Mouse (Mus musculus): Measurements from ENCODE around the gene Cdkal1. TPM values are rescaled to one million over a fixed set of nuclear protein-coding genes. Genes with fewer than 3 reads are reported as not detected.

Gene Cdkal1
- polyA plus RNA-seq, 1 experiment from 2014 or later = 14.7 TPM

DNA sequence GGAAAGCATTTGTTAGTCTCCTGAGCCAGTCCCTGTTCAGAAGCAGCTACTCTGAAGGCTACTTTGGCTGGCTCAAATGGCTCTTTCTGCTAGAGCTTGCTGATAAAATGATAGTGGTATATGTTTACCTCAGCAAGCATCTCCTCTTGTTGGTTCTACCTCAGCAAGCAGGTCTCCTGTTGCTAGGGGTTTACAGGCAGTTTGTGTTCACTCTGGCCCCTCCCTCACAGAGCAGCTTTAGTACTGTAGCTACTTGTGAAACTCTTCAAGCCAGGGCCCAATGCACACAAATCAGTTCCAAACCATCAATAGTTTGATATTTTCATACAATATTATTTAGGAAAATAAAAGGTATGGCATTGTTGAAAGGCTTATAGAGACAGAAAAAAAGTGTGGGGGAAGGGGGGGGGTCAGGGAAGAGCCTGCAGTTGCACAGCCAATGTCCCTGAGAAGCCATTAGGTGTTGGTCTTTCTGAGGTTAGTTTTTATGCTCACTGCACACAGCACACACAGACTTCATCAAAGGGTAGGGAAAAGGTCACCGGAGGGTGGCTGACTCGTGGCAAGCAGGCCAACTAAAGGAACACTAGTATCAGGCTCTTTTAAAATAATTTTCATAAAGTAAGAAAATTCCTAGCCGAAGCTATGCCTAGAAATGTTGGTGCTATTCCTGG lies 499.9 kb downstream of the Cdkal1 start:
- no peak overlapping the region for H3K27ac ChIP-seq (replicated peaks)

DNA sequence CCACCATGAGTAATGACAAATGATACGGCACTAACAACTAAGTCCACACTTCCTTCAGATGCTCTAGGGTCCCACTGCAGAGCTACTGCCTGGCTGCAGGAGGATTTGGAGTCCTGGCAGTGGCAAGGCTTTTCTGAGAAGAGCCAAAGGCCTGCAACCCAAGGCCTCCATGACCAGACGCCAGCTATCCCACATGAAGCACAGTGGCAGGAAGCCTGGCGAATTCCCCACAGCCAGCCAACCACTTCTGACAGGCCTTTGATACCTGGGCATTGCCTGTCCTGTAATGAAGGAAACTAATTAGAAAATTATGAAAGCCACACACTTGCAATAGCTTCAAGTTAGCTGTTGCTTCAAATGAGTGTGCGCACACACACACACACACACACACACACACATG lies 500.5 kb downstream of the Cdkal1 start:
- no peak overlapping the region for H3K9ac ChIP-seq (ENCODE audit: low read length)
- no peak for TF ChIP-seq EP300 (optimal IDR thresholded peaks at IDR 0.05)
- no peak for TF ChIP-seq CTCF (IDR thresholded peaks at IDR 0.05; ENCODE audit: low read depth)
- no peak overlapping the region for H3K4me3 ChIP-seq (ENCODE audit: low read depth, low read length)
- 93% methylated on average over 4 of the region's 4 CpGs for WGBS
- DNase-seq (ENCODE audit: low spot score) (no peak), ATAC-seq (ENCODE audit: low FRiP score, low TSS enrichment) (no peak)
- H3K9me3 ChIP-seq (ENCODE audit: control insufficient read depth, low read length) = no peaks in the 10 kb centered on the region
- H3K36me3 ChIP-seq (ENCODE audit: control insufficient read depth, insufficient read depth, low read length) = no peaks in the 10 kb centered on the region
- no peaks in the 10 kb centered on the region; the same call in 1 of the 2 replicates for H3K4me1 ChIP-seq (replicated peaks; ENCODE audit: control insufficient read depth, insufficient read depth)
- no peak overlapping the region for H3K27ac ChIP-seq (replicated peaks)
- no peaks in the 10 kb centered on the region for H3K27me3 ChIP-seq (ENCODE audit: control insufficient read depth, insufficient read depth, low read length)
- no peak overlapping the region for H3K4me2 ChIP-seq (replicated peaks; ENCODE audit: low read depth)

More for the DNA sequence above, 499.9 kb downstream of the Cdkal1 start:
- no peaks in the 10 kb centered on the region; the same call in 1 of the 2 replicates for H3K4me1 ChIP-seq (replicated peaks; ENCODE audit: control insufficient read depth, insufficient read depth)
- no peak overlapping the region for H3K9ac ChIP-seq (ENCODE audit: low read length)
- no peak for DNase-seq (ENCODE audit: low spot score)
- no peak for ATAC-seq (ENCODE audit: low FRiP score, low TSS enrichment)
- H3K27me3 ChIP-seq (ENCODE audit: control insufficient read depth, insufficient read depth, low read length) = no peaks in the 10 kb centered on the region
- H3K36me3 ChIP-seq (ENCODE audit: control insufficient read depth, insufficient read depth, low read length) = no peaks in the 10 kb centered on the region
- WGBS = 73% methylated on average over 3 of the region's 3 CpGs
- TF ChIP-seq CTCF (IDR thresholded peaks at IDR 0.05; ENCODE audit: low read depth) (no peak), EP300 (optimal IDR thresholded peaks at IDR 0.05) (no peak)
- H3K4me2 ChIP-seq (replicated peaks; ENCODE audit: low read depth) = no peak overlapping the region
- H3K9me3 ChIP-seq (ENCODE audit: control insufficient read depth, low read length) = no peaks in the 10 kb centered on the region
- H3K4me3 ChIP-seq (ENCODE audit: low read depth, low read length) = no peak overlapping the region

DNA sequence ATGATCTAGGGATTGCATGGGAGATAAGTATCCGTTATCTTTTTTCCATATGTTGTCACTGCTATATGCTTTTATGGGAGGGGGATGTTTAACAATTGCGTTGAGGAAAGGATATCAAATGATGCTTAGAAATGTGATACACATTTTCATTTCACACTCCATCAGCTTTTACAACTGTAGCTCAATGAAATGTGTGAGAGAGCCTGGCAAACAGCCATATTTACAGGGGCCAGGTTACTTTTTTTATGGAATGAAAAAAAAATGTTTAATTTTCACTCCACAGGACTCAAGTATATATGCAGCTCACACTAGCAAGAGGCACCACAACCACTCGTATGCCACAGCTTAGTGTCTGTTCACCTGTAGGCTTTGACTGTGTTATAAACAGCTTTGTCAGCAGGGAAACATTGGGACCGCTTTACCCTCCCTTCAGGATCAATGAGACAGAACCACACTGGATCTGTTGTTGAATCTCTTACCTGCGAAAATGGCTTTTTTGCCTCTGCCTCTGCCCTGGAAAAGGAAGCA lies 501.5 kb downstream of the Cdkal1 start:
- Histone ChIP-seq H3K9ac (ENCODE audit: low read length) (no peak overlapping the region), H3K4me3 (ENCODE audit: low read depth, low read length) (no peak overlapping the region), H3K27ac (replicated peaks) (no peak overlapping the region), H3K4me2 (replicated peaks; ENCODE audit: low read depth) (no peak overlapping the region), H3K4me1 (replicated peaks; ENCODE audit: control insufficient read depth, insufficient read depth) (no peaks in the 10 kb centered on the region; the same call in 1 of the 2 replicates), H3K9me3 (ENCODE audit: control insufficient read depth, low read length) (no peaks in the 10 kb centered on the region), H3K36me3 (ENCODE audit: control insufficient read depth, insufficient read depth, low read length) (no peaks in the 10 kb centered on the region), H3K27me3 (ENCODE audit: control insufficient read depth, insufficient read depth, low read length) (no peaks in the 10 kb centered on the region)
- no peak for TF ChIP-seq CTCF (IDR thresholded peaks at IDR 0.05; ENCODE audit: low read depth)
- TF ChIP-seq EP300 (optimal IDR thresholded peaks at IDR 0.05) = no peak
- 80% methylated on average over 5 of the region's 5 CpGs for WGBS
- DNase-seq (ENCODE audit: low spot score) (no peak), ATAC-seq (ENCODE audit: low FRiP score, low TSS enrichment) (no peak)

DNA sequence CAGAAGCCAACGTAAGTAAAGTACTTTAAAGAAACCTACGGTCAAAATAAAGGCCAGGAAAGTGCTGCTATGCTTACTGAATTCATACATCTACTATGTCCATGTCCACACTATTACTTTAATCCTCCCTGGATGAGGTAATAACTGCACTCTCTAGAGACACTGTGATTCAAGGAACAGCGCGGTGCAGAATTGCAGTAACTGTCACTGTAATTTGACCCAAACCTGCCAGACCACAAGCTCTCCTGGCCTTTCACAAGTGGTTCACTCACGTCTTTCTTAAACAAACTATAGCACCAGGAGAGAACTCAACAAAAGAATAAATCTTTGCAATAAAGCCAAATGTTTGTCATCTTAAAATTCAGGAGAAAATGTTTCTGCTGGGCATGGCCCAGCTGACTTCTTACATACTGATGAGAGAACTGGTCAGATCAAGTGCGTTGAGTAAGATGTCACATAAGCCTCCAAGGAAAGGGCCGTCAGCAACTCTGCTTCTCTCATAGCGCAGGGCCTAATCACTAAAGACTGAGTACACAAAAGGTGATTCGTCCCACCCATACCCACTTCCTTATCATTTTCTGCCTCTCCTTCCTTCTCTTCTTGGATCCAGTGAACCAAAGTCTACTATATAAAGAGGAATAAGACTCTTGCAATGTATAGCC lies 504.3 kb downstream of the Cdkal1 start:
- DNase-seq (ENCODE audit: low spot score) = peak; percentile 33
- Histone ChIP-seq H3K4me1 (replicated peaks; ENCODE audit: control insufficient read depth, insufficient read depth) (no peaks in the 10 kb centered on the region; the same call in 1 of the 2 replicates), H3K9me3 (ENCODE audit: control insufficient read depth, low read length) (no peaks in the 10 kb centered on the region), H3K4me2 (replicated peaks; ENCODE audit: low read depth) (no peak overlapping the region), H3K4me3 (ENCODE audit: low read depth, low read length) (no peak overlapping the region), H3K36me3 (ENCODE audit: control insufficient read depth, insufficient read depth, low read length) (peaks cover 3% of the 10 kb centered on the region; the same call in 1 of the 2 replicates), H3K27me3 (ENCODE audit: control insufficient read depth, insufficient read depth, low read length) (no peaks in the 10 kb centered on the region), H3K9ac (ENCODE audit: low read length) (no peak overlapping the region), H3K27ac (replicated peaks) (0 out of 2 replicates have a peak overlapping the region, but pooled peaks have one; percentile 40)
- ATAC-seq (ENCODE audit: low FRiP score, low TSS enrichment) = peak; percentile 89
- WGBS = 45% methylated on average over 9 of the region's 9 CpGs
- TF ChIP-seq EP300 (optimal IDR thresholded peaks at IDR 0.05) (no peak), CTCF (IDR thresholded peaks at IDR 0.05; ENCODE audit: low read depth) (no peak)

DNA sequence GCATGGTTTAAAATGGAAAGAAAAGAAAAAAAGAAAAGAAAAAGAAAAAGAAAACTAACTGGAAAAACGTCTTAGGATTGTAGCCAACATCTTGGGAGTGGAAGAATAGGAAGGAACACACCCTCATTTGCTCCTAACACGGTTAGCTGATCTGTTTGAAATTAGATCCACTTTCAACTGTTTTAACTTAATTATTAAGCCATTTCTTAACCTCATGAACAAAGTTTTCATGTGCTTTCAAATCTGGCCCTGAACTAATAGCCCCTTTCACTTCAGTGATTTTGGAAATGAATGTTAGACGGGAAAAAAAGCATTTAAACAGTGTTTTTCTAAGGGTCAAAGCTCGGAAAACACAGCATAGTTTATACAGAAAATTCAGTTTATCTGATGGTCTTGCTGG lies 505.5 kb downstream of the Cdkal1 start:
- no peak overlapping the region for H3K27ac ChIP-seq (replicated peaks)
- ATAC-seq (ENCODE audit: low FRiP score, low TSS enrichment) (no peak), DNase-seq (ENCODE audit: low spot score) (no peak)
- H3K4me3 ChIP-seq (ENCODE audit: low read depth, low read length) = no peak overlapping the region
- no peak overlapping the region for H3K9ac ChIP-seq (ENCODE audit: low read length)
- TF ChIP-seq EP300 (optimal IDR thresholded peaks at IDR 0.05) = no peak
- no peak for TF ChIP-seq CTCF (IDR thresholded peaks at IDR 0.05; ENCODE audit: low read depth)
- H3K36me3 ChIP-seq (ENCODE audit: control insufficient read depth, insufficient read depth, low read length) = peaks cover 3% of the 10 kb centered on the region; the same call in 1 of the 2 replicates
- H3K4me2 ChIP-seq (replicated peaks; ENCODE audit: low read depth) = no peak overlapping the region
- 45% methylated on average over 4 of the region's 4 CpGs for WGBS
- H3K9me3 ChIP-seq (ENCODE audit: control insufficient read depth, low read length) = no peaks in the 10 kb centered on the region
- H3K4me1 ChIP-seq (replicated peaks; ENCODE audit: control insufficient read depth, insufficient read depth) = no peaks in the 10 kb centered on the region; the same call in 1 of the 2 replicates
- no peaks in the 10 kb centered on the region for H3K27me3 ChIP-seq (ENCODE audit: control insufficient read depth, insufficient read depth, low read length)
